Mouse (Mus musculus) testis, adult 2 months (tissue): ENCODE measurements at regions not wholly inside any gene's neighbourhood (a gene's known extent, or its start where the extent isn't known, plus 50 kb on each side); places are given as distances from the start of the nearest gene placed in this dataset.

Experiments
- CTCF ChIP-seq: fragments of 200-500 bp; IDR thresholded peaks from 2 replicates; pipeline ENCODE4 v1.5.1; 2012; ENCODE audit warnings: low read depth, mild to moderate bottlenecking, inconsistent platforms, low read length, moderate library complexity; ENCODE audit not compliant: control insufficient read depth, insufficient read depth, insufficient replicate concordance
- POLR2A ChIP-seq: fragments of 200-500 bp; IDR thresholded peaks from 2 replicates; pipeline ENCODE4 v1.6.1; 2012; ENCODE audit warnings: low read depth, mild to moderate bottlenecking, inconsistent platforms, low read length, moderate library complexity; ENCODE audit not compliant: control insufficient read depth

- no peak for TF ChIP-seq CTCF
- no peak for TF ChIP-seq POLR2A
These were observed 62.0 kb downstream of the 1700080O16Rik start for GRCm38 (mm10) chrX:51910576-51910975.
